Mouse (Mus musculus) megakaryocyte, embryonic 14.5 days (primary cell): ENCODE results near the gene Xk. TPM values are rescaled to one million over a fixed set of nuclear protein-coding genes. Genes with fewer than 3 reads are reported as not detected.
"Not testable (repeated sequence)": the region's sequence is repeated elsewhere in the genome, so short reads cannot be mapped to it uniquely, and the experiment has no call there.

Source experiments
- H3K27me3 ChIP-seq: replicated peaks from 2 replicates; pipeline ENCODE3; 2012; ENCODE audit warnings: inconsistent platforms
- H3K36me3 ChIP-seq: replicated peaks from 2 replicates; pipeline ENCODE3; 2012; ENCODE audit warnings: low read length, inconsistent platforms, mixed read lengths
- H3K4me1 ChIP-seq: 2 replicates; pipeline ENCODE4 v1.6.1; 2012; ENCODE audit warnings: inconsistent platforms
- H3K4me3 ChIP-seq: replicated peaks from 2 replicates; pipeline ENCODE3; 2012; ENCODE audit warnings: moderate library complexity, mild to moderate bottlenecking, inconsistent platforms
- H3K9me3 ChIP-seq: 2 replicates; pipeline ENCODE4 v1.6.1; 2012; ENCODE audit warnings: inconsistent platforms
- polyA plus RNA-seq: library from polyadenylated mRNA; stranded (reverse); fragments of >175 nt; gene quantifications from 2 replicates; pipeline ENCODE4 v1.2.3, GENCODE M21; 2012; ENCODE audit warnings: low replicate concordance; ENCODE audit not compliant: insufficient read depth

The Xk gene
- polyA plus RNA-seq, 1 experiment = 0.78 TPM

DNA sequence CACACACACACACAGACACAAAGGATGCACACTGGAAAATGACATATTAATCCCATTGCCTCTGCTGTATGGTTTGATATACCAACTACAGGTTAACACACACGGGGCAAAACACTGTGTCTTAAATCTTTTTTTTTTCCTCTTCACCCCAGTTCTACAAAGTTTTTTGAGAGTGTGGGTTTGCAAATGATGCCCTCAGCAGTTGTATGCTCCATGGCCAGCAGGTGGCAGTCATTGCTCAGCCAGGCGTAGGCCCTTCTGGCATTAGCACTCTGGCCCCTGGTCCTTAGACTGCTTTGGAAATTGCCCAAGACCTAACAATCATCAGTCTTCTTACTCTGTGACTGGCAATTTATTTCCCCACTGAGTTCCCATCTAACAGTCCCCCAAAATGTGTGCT is 60.5 kb downstream of the Xk start:
- peaks cover 11% of the 10 kb centered on the region for H3K9me3 ChIP-seq
- not testable (repeated sequence) for H3K4me1 ChIP-seq, H3K36me3 ChIP-seq, H3K4me3 ChIP-seq, H3K27me3 ChIP-seq

- H3K36me3 ChIP-seq, H3K4me1 ChIP-seq, H3K27me3 ChIP-seq, H3K4me3 ChIP-seq, H3K9me3 ChIP-seq: not testable (repeated sequence)
These were observed 62.4 kb downstream of the Xk start for GRCm38 (mm10) chrX:9334996-9335395.

DNA sequence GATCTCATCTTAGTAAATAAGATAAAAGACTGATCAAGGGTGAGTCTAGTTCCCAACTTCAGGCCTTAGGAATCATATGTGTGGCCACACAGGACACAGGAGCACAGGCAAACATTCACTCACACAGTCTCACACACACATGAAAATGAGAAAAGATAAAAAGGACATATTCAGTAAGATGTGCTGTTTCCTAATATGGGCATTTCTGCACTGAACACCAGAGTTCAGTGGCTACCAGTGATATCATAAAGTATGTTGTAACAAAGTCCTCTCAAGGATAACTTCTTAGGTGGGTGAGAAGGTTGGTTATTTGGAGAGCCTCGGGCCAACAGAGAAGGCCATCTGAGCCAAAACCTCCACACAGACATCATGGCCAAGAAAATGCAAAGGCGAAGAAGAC is 77.8 kb downstream of the Xk start, which contains the start of gene H2al1k:
TSS of gene H2al1k (plus strand) at position 301 of the 400 bp plus-strand sequence.
- H3K36me3 ChIP-seq, H3K27me3 ChIP-seq, H3K9me3 ChIP-seq, H3K4me3 ChIP-seq, H3K4me1 ChIP-seq: not testable (repeated sequence)

Other genes with a start within 250 kb of the Xk start
- not detected in 2 replicates for gene Fthl17e, start 239.3 kb upstream of the Xk start, polyA plus RNA-seq
- not detected in 2 replicates for gene Fthl17f, start 209.7 kb upstream of the Xk start, polyA plus RNA-seq
- not detected in 2 replicates for gene 4930402K13Rik, start 168.2 kb upstream of the Xk start, polyA plus RNA-seq
- 0.07 and 0.41 TPM in 2 replicates for gene Lancl3, start 72.9 kb upstream of the Xk start, polyA plus RNA-seq
- not detected in 2 replicates for gene Gm14862, start 15.9 kb upstream of the Xk start, polyA plus RNA-seq
- gene H2al1m, start 11.0 kb downstream of the Xk start, polyA plus RNA-seq = not detected in 2 replicates
- not detected in 2 replicates for gene H2al1k, start 77.9 kb downstream of the Xk start, polyA plus RNA-seq
- gene Cybb, start 215.0 kb downstream of the Xk start, polyA plus RNA-seq = 2.4 TPM in 1 of 2 replicates, not detected in the other